In genomic region chr5:120510982-120511642, GRCm38 (mm10) we compare ENCODE assay signal across 8 mouse cellular contexts. TPM values are rescaled to one million over a fixed set of nuclear protein-coding genes. Genes with fewer than 3 reads are reported as not detected.
DNase-seq lines count a peak whose midpoint lies in the region; ATAC-seq and TF ChIP-seq lines count a peak whose summit lies in the region.

Gene Slc8b1 (plus strand): TSS chr5:120511168.

- H3K27me3 ChIP-seq in erythroblast, embryonic 14.5 days (ENCODE audit: control insufficient read depth) = peaks cover 22% of the 10 kb centered on the region
- peaks cover 5% of the 10 kb centered on the region for H3K27me3 ChIP-seq in heart, embryonic 12.5 days (replicated peaks)
- H3K27me3 ChIP-seq in kidney, postnatal 0 days (ENCODE audit: insufficient read depth, low read length) = no peaks in the 10 kb centered on the region
- no peaks in the 10 kb centered on the region for H3K27me3 ChIP-seq in liver, embryonic 11.5 days (replicated peaks; ENCODE audit: control insufficient read depth, insufficient read depth, low read length)
- H3K27me3 ChIP-seq in stomach, embryonic 14.5 days (ENCODE audit: control insufficient read depth, insufficient read depth, low read length) = no peaks in the 10 kb centered on the region

- H3K4me3 ChIP-seq in erythroblast, embryonic 14.5 days (replicated peaks) = peak within 1 kb of the TSS; percentile 64
- H3K4me3 ChIP-seq in heart, embryonic 12.5 days = peak within 1 kb of the TSS; percentile 59
- H3K4me3 ChIP-seq in kidney, postnatal 0 days (replicated peaks; ENCODE audit: low read depth, low read length) = peak within 1 kb of the TSS; percentile 49
- peak within 1 kb of the TSS; percentile 62 for H3K4me3 ChIP-seq in liver, embryonic 11.5 days (ENCODE audit: low read depth, low read length)
- peak within 1 kb of the TSS; percentile 47 for H3K4me3 ChIP-seq in stomach, embryonic 14.5 days (ENCODE audit: low read depth, low read length)

- 1% methylated on average over 35 of the region's 36 CpGs for WGBS in heart, embryonic 12.5 days
- under 1% methylated on average over 33 of the region's 36 CpGs for WGBS in kidney, postnatal 0 days
- WGBS in liver, embryonic 11.5 days = under 1% methylated on average over 36 of the region's 36 CpGs
- WGBS in stomach, embryonic 14.5 days = under 1% methylated on average over 36 of the region's 36 CpGs

- H3K9me3 ChIP-seq in erythroblast, embryonic 14.5 days (ENCODE audit: control insufficient read depth, low read length) = peaks cover 7% of the 10 kb centered on the region
- H3K9me3 ChIP-seq in heart, embryonic 12.5 days (replicated peaks) = peaks cover 2% of the 10 kb centered on the region; the same call in 1 of the 2 replicates
- no peaks in the 10 kb centered on the region for H3K9me3 ChIP-seq in kidney, postnatal 0 days (replicated peaks; ENCODE audit: low read length)
- no peaks in the 10 kb centered on the region for H3K9me3 ChIP-seq in liver, embryonic 11.5 days (ENCODE audit: control insufficient read depth, low read length)
- no peaks in the 10 kb centered on the region for H3K9me3 ChIP-seq in stomach, embryonic 14.5 days (ENCODE audit: control insufficient read depth, low read depth, low read length)

- peak; percentile 99 for DNase-seq in B cell, adult 2 months
- peak; percentile 91 for DNase-seq in brain, adult 2 months (ENCODE audit: low read depth, low spot score)
- peak; percentile 97 for DNase-seq in kidney, postnatal 0 days (ENCODE audit: low spot score)
- DNase-seq in liver, embryonic 11.5 days (ENCODE audit: low spot score) = peak; percentile 97
- DNase-seq in naive thymus-derived CD4-positive, alpha-beta T cell, adult 2 months (ENCODE audit: low read depth) = peak; percentile 95

- H3K9ac ChIP-seq in heart, embryonic 12.5 days = peak within 1 kb of the TSS; percentile 67
- peak within 1 kb of the TSS; percentile 41 for H3K9ac ChIP-seq in kidney, postnatal 0 days (ENCODE audit: low read depth, low read length)
- H3K9ac ChIP-seq in liver, embryonic 11.5 days (ENCODE audit: low read depth, low read length) = peak within 1 kb of the TSS; percentile 62
- H3K9ac ChIP-seq in stomach, embryonic 14.5 days (replicated peaks; ENCODE audit: low read depth, low read length) = no peak within 1 kb of the TSS; the same call in 1 of the 2 replicates

- ATAC-seq in heart, embryonic 12.5 days (ENCODE audit: insufficient number of reproducible peaks, low FRiP score) = peak; percentile 94
- ATAC-seq in kidney, postnatal 0 days (replicated peaks; ENCODE audit: low FRiP score, low read depth) = peak; percentile 90
- peak; percentile 95 for ATAC-seq in liver, embryonic 11.5 days (replicated peaks; ENCODE audit: low FRiP score)
- peak; percentile 89 for ATAC-seq in stomach, embryonic 14.5 days (ENCODE audit: insufficient number of reproducible peaks, insufficient read depth, low FRiP score, low read depth)

- TF ChIP-seq CTCF in kidney, postnatal 0 days (IDR thresholded peaks at IDR 0.05; ENCODE audit: low read depth) = peak; percentile 10; the same call in 1 of the 2 replicates

- H3K27ac ChIP-seq in heart, embryonic 12.5 days (ENCODE audit: poor library complexity, severe bottlenecking) = no peak within 1 kb of the TSS
- H3K27ac ChIP-seq in kidney, postnatal 0 days = peak within 1 kb of the TSS; percentile 27; the same call in 1 of the 2 replicates
- no peak within 1 kb of the TSS for H3K27ac ChIP-seq in liver, embryonic 11.5 days (ENCODE audit: low read depth, low read length)
- H3K27ac ChIP-seq in stomach, embryonic 14.5 days (ENCODE audit: low read length) = no peak within 1 kb of the TSS

- H3K4me2 ChIP-seq in heart, embryonic 12.5 days = peak within 1 kb of the TSS; percentile 78
- peak within 1 kb of the TSS; percentile 61 for H3K4me2 ChIP-seq in kidney, postnatal 0 days (ENCODE audit: low read length)
- peak within 1 kb of the TSS; percentile 91 for H3K4me2 ChIP-seq in liver, embryonic 11.5 days
- peak within 1 kb of the TSS; percentile 62 for H3K4me2 ChIP-seq in stomach, embryonic 14.5 days (replicated peaks; ENCODE audit: low read depth, low read length)

- peaks cover 27% of the 10 kb centered on the region for H3K4me1 ChIP-seq in erythroblast, embryonic 14.5 days (ENCODE audit: control insufficient read depth)
- peaks cover 35% of the 10 kb centered on the region for H3K4me1 ChIP-seq in heart, embryonic 12.5 days (replicated peaks)
- H3K4me1 ChIP-seq in kidney, postnatal 0 days (replicated peaks; ENCODE audit: insufficient read depth, low read length) = peaks cover 26% of the 10 kb centered on the region
- peaks cover 17% of the 10 kb centered on the region; the same call in 1 of the 2 replicates for H3K4me1 ChIP-seq in liver, embryonic 11.5 days (replicated peaks; ENCODE audit: control insufficient read depth, insufficient read depth, low read length)
- H3K4me1 ChIP-seq in stomach, embryonic 14.5 days (ENCODE audit: control insufficient read depth, insufficient read depth, low read length) = peaks cover 28% of the 10 kb centered on the region

- no peaks in the 10 kb centered on the region for H3K36me3 ChIP-seq in erythroblast, embryonic 14.5 days (ENCODE audit: control insufficient read depth)
- H3K36me3 ChIP-seq in heart, embryonic 12.5 days = no peaks in the 10 kb centered on the region
- no peaks in the 10 kb centered on the region for H3K36me3 ChIP-seq in kidney, postnatal 0 days (ENCODE audit: insufficient read depth, low read length)
- H3K36me3 ChIP-seq in liver, embryonic 11.5 days (ENCODE audit: control insufficient read depth, insufficient read depth, low read length) = no peaks in the 10 kb centered on the region
- H3K36me3 ChIP-seq in stomach, embryonic 14.5 days (ENCODE audit: control insufficient read depth, insufficient read depth, low read length) = no peaks in the 10 kb centered on the region

RNA-seq across cellular contexts. Expression of gene Slc8b1, which starts in this region (rescaled TPM):
- polyA plus RNA-seq in erythroblast, embryonic 14.5 days (2012) = 0.02 and 0.21 TPM in 2 replicates
- 4.3 and 4.5 TPM in 2 replicates for polyA plus RNA-seq in heart, embryonic 12.5 days (2016; fragmentation: Nextera tagmentation; extraction: Ambion mirVana)
- polyA plus RNA-seq in kidney, postnatal 0 days (2015; fragmentation: Nextera tagmentation; extraction: Ambion mirVana) = 9.5 and 9.8 TPM in 2 replicates
- 5.1 and 5.5 TPM in 2 replicates for polyA plus RNA-seq in liver, embryonic 11.5 days (2014; fragmentation: Nextera tagmentation; extraction: Ambion mirVana)
- polyA plus RNA-seq in stomach, embryonic 14.5 days (2014; fragmentation: Nextera tagmentation; extraction: Ambion mirVana) = 4.1 and 5.4 TPM in 2 replicates
